Comparison of ENCODE assay signal across 8 mouse cellular contexts in genomic region chr11:119939073-119939710, GRCm38 (mm10). TPM values are rescaled to one million over a fixed set of nuclear protein-coding genes. Genes with fewer than 3 reads are reported as not detected.
A peak's percentile ranks its signal among the peaks of the same experiment; 100 is the strongest.
DNase-seq lines count a peak whose midpoint lies in the region; ATAC-seq lines count a peak whose summit lies in the region.
"Had no signal": no experiment of that assay in that cellular context is flagged by ENCODE, and none has a peak within 500 bp of the region (broad histone marks: within the 10 kb centered on the region; RNA-seq: fewer than 3 reads in every experiment).

No protein-coding gene starts in this region.

- intact Hi-C loops in left cerebral cortex, postnatal 10 days (cut with DNase I): no loop called here

- H3K27me3 ChIP-seq in midbrain, embryonic 16.5 days (ENCODE audit: control insufficient read depth, insufficient read depth, low read depth, low read length): peaks cover 3% of the 10 kb centered on the region; the same call in 1 of the 2 replicates
- H3K27me3 ChIP-seq in midbrain, embryonic 11.5 days (ENCODE audit: control insufficient read depth, insufficient read depth, low read length): peaks cover 6% of the 10 kb centered on the region
- no peaks in the 10 kb centered on the region for H3K27me3 ChIP-seq in intestine, embryonic 15.5 days (replicated peaks)

- H3K9ac ChIP-seq in midbrain, embryonic 16.5 days (ENCODE audit: low read depth, low read length): peak overlapping the region; percentile 40; the same call in 1 of the 2 replicates
- no peak overlapping the region for H3K9ac ChIP-seq in midbrain, embryonic 11.5 days (ENCODE audit: low read length)
- H3K9ac ChIP-seq in intestine, embryonic 15.5 days: peak overlapping the region; percentile 14; the same call in 1 of the 2 replicates

- no peak overlapping the region for H3K4me2 ChIP-seq in midbrain, embryonic 16.5 days (ENCODE audit: low read length)
- no peak overlapping the region for H3K4me2 ChIP-seq in midbrain, embryonic 11.5 days
- peak overlapping the region; percentile 45 for H3K4me2 ChIP-seq in intestine, embryonic 15.5 days (replicated peaks)

- no peaks in the 10 kb centered on the region for H3K9me3 ChIP-seq in midbrain, embryonic 16.5 days (replicated peaks; ENCODE audit: control insufficient read depth, low read length, poor library complexity, severe bottlenecking)
- no peaks in the 10 kb centered on the region for H3K9me3 ChIP-seq in midbrain, embryonic 11.5 days (ENCODE audit: control insufficient read depth, low read length)
- no peaks in the 10 kb centered on the region for H3K9me3 ChIP-seq in intestine, embryonic 15.5 days

- 59% methylated on average over 8 of the region's 8 CpGs for WGBS in midbrain, embryonic 16.5 days
- 64% methylated on average over 8 of the region's 8 CpGs for WGBS in midbrain, embryonic 11.5 days
- 50% methylated on average over 8 of the region's 8 CpGs for WGBS in intestine, embryonic 15.5 days

- no peak overlapping the region for H3K4me3 ChIP-seq in midbrain, embryonic 16.5 days (ENCODE audit: low read depth, low read length)
- no peak overlapping the region for H3K4me3 ChIP-seq in midbrain, embryonic 11.5 days (ENCODE audit: low read depth, low read length)
- no peak overlapping the region for H3K4me3 ChIP-seq in intestine, embryonic 15.5 days (replicated peaks)

- H3K4me1 ChIP-seq in midbrain, embryonic 16.5 days (ENCODE audit: control insufficient read depth, insufficient read depth, low read length): peaks cover 15% of the 10 kb centered on the region
- peaks cover 12% of the 10 kb centered on the region for H3K4me1 ChIP-seq in midbrain, embryonic 11.5 days (ENCODE audit: control insufficient read depth, insufficient read depth, low read length)
- peaks cover 74% of the 10 kb centered on the region for H3K4me1 ChIP-seq in intestine, embryonic 15.5 days (replicated peaks)

- no peak overlapping the region for H3K27ac ChIP-seq in midbrain, embryonic 16.5 days (ENCODE audit: low read length)
- no peak overlapping the region for H3K27ac ChIP-seq in midbrain, embryonic 11.5 days (ENCODE audit: low read depth, low read length)
- peak overlapping the region; percentile 68; the same call in 1 of the 2 replicates for H3K27ac ChIP-seq in intestine, embryonic 15.5 days

- no peak for ATAC-seq in midbrain, embryonic 16.5 days
- ATAC-seq in midbrain, embryonic 11.5 days (ENCODE audit: low FRiP score): no peak
- ATAC-seq in intestine, embryonic 15.5 days: no peak

- H3K36me3 ChIP-seq in midbrain, embryonic 16.5 days (ENCODE audit: control insufficient read depth, insufficient read depth, low read length): no peaks in the 10 kb centered on the region
- H3K36me3 ChIP-seq in midbrain, embryonic 11.5 days (ENCODE audit: control insufficient read depth, insufficient read depth, low read length): no peaks in the 10 kb centered on the region
- H3K36me3 ChIP-seq in intestine, embryonic 15.5 days: no peaks in the 10 kb centered on the region

- no peak for DNase-seq in midbrain, embryonic 11.5 days (ENCODE audit: low spot score, missing footprints)
- peak; percentile 68 to 81 for DNase-seq in kidney, postnatal 36 days
- DNase-seq in ovary, adult 18-20 months (ENCODE audit: low spot score): no peak
- no peak for DNase-seq in left cerebral cortex, postnatal 10 days (ENCODE audit: extremely low spot score in 1 of 2, low spot score in 2 of 2)
- DNase-seq in thymus, postnatal 0 days (ENCODE audit: low spot score): no peak
- DNase-seq: spleen, adult 18-20 months had no signal

RNA-seq across cellular contexts. Expression of gene Baiap2, which starts 3.4 kb away (rescaled TPM):
- polyA plus RNA-seq in midbrain, embryonic 16.5 days (2015; fragmentation: Nextera tagmentation; extraction: Ambion mirVana): 14.7 and 15.7 TPM in 2 replicates
- 9.0 and 9.8 TPM in 2 replicates for polyA plus RNA-seq in midbrain, embryonic 11.5 days (2014; fragmentation: Nextera tagmentation; extraction: Ambion mirVana)
- 12.0 and 13.1 TPM in 2 replicates for polyA plus RNA-seq in intestine, embryonic 15.5 days (2015; fragmentation: Nextera tagmentation; extraction: Ambion mirVana)
- total RNA-seq in left cerebral cortex, postnatal 10 days (2021): 100 to 1,000 TPM; 116 to 122 TPM
- polyA plus RNA-seq in thymus, postnatal 0 days (2015; fragmentation: Nextera tagmentation; extraction: Ambion mirVana): 25.1 and 26.3 TPM in 2 replicates

RNA-seq across cellular contexts. Expression of gene Chmp6, which starts 26.0 kb away (rescaled TPM):
- polyA plus RNA-seq in midbrain, embryonic 16.5 days (2015; fragmentation: Nextera tagmentation; extraction: Ambion mirVana): 109 and 115 TPM in 2 replicates
- 85.4 and 91.8 TPM in 2 replicates for polyA plus RNA-seq in midbrain, embryonic 11.5 days (2014; fragmentation: Nextera tagmentation; extraction: Ambion mirVana)
- 88.0 and 91.1 TPM in 2 replicates for polyA plus RNA-seq in intestine, embryonic 15.5 days (2015; fragmentation: Nextera tagmentation; extraction: Ambion mirVana)
- 10 to 100 TPM; 43.0 to 46.9 TPM for total RNA-seq in left cerebral cortex, postnatal 10 days (2021)
- polyA plus RNA-seq in thymus, postnatal 0 days (2015; fragmentation: Nextera tagmentation; extraction: Ambion mirVana): 81.4 and 86.0 TPM in 2 replicates

Comparison
In these comparisons a context has a peak if more than half of its experiments do, and no peak if none do; other contexts are left out.
1. DNase-seq: peak in kidney, postnatal 36 days (2 of 2); none in midbrain, embryonic 11.5 days (single experiment), ovary, adult 18-20 months (single experiment), left cerebral cortex, postnatal 10 days (0 of 2) and thymus, postnatal 0 days (single experiment).